Mouse (Mus musculus) heart, embryonic 16.5 days (tissue): ENCODE measurements around the gene Tsr1. TPM values are rescaled to one million over a fixed set of nuclear protein-coding genes. Genes with fewer than 3 reads are reported as not detected.

ENCODE experiments used
- ATAC-seq: fragments of 200-750 bp; cut with Nextera tagmentation; replicated peaks from 2 replicates; pipeline ENCODE4 v1.8.0; 2017; ENCODE audit warnings: moderate number of reproducible peaks; ENCODE audit not compliant: insufficient read depth, low FRiP score; ENCODE audit errors: extremely low read depth
- H3K27ac ChIP-seq: fragments of 300-500 bp; sonication (generic); 2 replicates; pipeline ENCODE4 v1.5.1; 2014; ENCODE audit warnings: mild to moderate bottlenecking, low read length, control low read depth, moderate library complexity
- H3K27me3 ChIP-seq: fragments of 300-500 bp; sonication (generic); 2 replicates; pipeline ENCODE4 v1.6.1; 2014; ENCODE audit warnings: low read length, mixed read lengths; ENCODE audit not compliant: control insufficient read depth, insufficient read depth
- H3K36me3 ChIP-seq: fragments of 300-500 bp; sonication (generic); 2 replicates; pipeline ENCODE4 v1.6.1; 2014; ENCODE audit not compliant: control insufficient read depth, insufficient read depth
- H3K4me1 ChIP-seq: fragments of 300-500 bp; sonication (generic); 2 replicates; pipeline ENCODE4 v1.6.1; 2014; ENCODE audit warnings: low read length, mixed read lengths; ENCODE audit not compliant: control insufficient read depth, insufficient read depth
- H3K4me2 ChIP-seq: fragments of 300-500 bp; sonication (generic); 2 replicates; pipeline ENCODE4 v1.6.1; 2014; ENCODE audit warnings: low read depth, mild to moderate bottlenecking, control low read depth, low read length
- H3K4me3 ChIP-seq: fragments of 300-500 bp; sonication (generic); 2 replicates; pipeline ENCODE4 v1.5.1; 2014; ENCODE audit warnings: mild to moderate bottlenecking, control low read depth, low read length
- H3K9ac ChIP-seq: fragments of 300-500 bp; sonication (generic); 2 replicates; pipeline ENCODE4 v1.6.1; 2014; ENCODE audit warnings: low read length, control low read depth
- H3K9me3 ChIP-seq: fragments of 300-500 bp; sonication (generic); replicated peaks from 2 replicates; pipeline ENCODE4 v1.6.1; 2016; ENCODE audit warnings: low read length; ENCODE audit not compliant: control insufficient read depth
- WGBS: fragments of 180-500 bp; shearing (Covaris S2); extraction: QIAGEN DNeasy Blood & Tissue Kit; methylation state at CpG from one replicate; pipeline ENCODE4 v1.1.7; 2014; 5-methylcytosine and 5-hydroxymethylcytosine counted together
- polyA plus RNA-seq: library from polyadenylated mRNA; unstranded; fragments of >200 nt; fragmentation: Nextera tagmentation; extraction: Ambion mirVana; gene quantifications from 2 replicates; pipeline ENCODE4 v1.2.1, GENCODE M21; 2015

The Tsr1 gene
- 24.7 and 25.2 TPM in 2 replicates for polyA plus RNA-seq

- no peaks in the 10 kb centered on the region for H3K9me3 ChIP-seq
- peaks cover 8% of the 10 kb centered on the region for H3K4me1 ChIP-seq
- peak within 1 kb of the TSS; percentile 88 for H3K27ac ChIP-seq
- WGBS, result under 1% methylated on average over 54 of the region's 54 CpGs
- H3K36me3 ChIP-seq, result peaks cover 28% of the 10 kb centered on the region
- peak within 1 kb of the TSS; percentile 93 for H3K4me3 ChIP-seq
- peak; percentile 83 for ATAC-seq
- H3K9ac ChIP-seq, result peak within 1 kb of the TSS; percentile 85
- H3K4me2 ChIP-seq, result peak within 1 kb of the TSS; percentile 98
- no peaks in the 10 kb centered on the region for H3K27me3 ChIP-seq
Observed at GRCm38 (mm10) chr11:74897678-74898516, at the start of gene Tsr1. TSS of gene Tsr1 (plus strand) at chr11:74898071.

DNA sequence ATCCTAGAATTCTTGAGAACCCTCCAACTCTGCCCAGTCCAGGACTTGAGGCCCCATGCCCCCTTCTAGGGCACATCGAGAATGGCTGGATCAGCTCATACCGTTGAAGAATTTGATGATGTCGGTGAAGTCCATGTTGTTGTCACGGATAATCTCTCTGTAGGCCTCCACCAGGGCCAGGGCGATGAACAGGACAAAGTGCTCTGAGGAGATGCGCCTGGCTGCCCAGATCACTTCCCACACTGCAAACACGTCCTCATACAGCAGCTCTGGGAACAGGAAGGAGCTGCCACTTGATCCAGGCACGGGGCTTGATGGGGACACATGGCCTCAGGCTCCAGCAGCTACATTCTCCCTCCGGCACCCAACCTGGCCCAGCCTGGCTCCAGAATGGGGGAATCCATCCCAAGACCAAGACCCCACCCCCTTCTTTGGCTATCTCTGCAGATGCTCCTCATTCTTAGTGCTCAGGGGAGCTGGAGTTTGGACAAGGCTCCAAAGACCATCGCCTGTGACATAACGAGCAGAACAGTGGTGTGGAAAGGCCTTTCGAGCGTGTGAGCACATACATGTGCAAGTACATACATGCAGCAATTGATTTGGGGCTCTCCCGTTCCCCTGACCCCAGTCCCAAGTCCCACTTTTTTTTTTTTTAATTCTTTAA lies 46.7 kb upstream of the Tsr1 start:
- Histone ChIP-seq H3K4me1 (peaks cover 16% of the 10 kb centered on the region), H3K9me3 (no peaks in the 10 kb centered on the region), H3K4me3 (no peak overlapping the region), H3K36me3 (no peaks in the 10 kb centered on the region), H3K9ac (no peak overlapping the region), H3K27me3 (no peaks in the 10 kb centered on the region), H3K4me2 (no peak overlapping the region), H3K27ac (no peak overlapping the region)
- 70% methylated on average over 14 of the region's 14 CpGs for WGBS
- no peak for ATAC-seq

GRCm38 (mm10) chr11:74857756-74858155 lies 40.1 kb upstream of the Tsr1 start:
- Histone ChIP-seq H3K27me3 (no peaks in the 10 kb centered on the region), H3K36me3 (0 out of 2 replicates have a peak, but pooled peaks cover 2% of the 10 kb centered on the region), H3K4me3 (no peak overlapping the region), H3K4me2 (no peak overlapping the region), H3K9ac (no peak overlapping the region), H3K4me1 (no peaks in the 10 kb centered on the region), H3K9me3 (no peaks in the 10 kb centered on the region), H3K27ac (no peak overlapping the region)
- 84% methylated on average over 9 of the region's 9 CpGs for WGBS
- ATAC-seq, result no peak

- WGBS, result 65% methylated on average over 5 of the region's 5 CpGs
- H3K4me1 ChIP-seq, result peaks cover 19% of the 10 kb centered on the region
- no peak overlapping the region for H3K4me3 ChIP-seq
- H3K9ac ChIP-seq, result no peak overlapping the region
- ATAC-seq, result no peak
- H3K36me3 ChIP-seq, result 0 out of 2 replicates have a peak, but pooled peaks cover 2% of the 10 kb centered on the region
- no peak overlapping the region for H3K27ac ChIP-seq
- H3K27me3 ChIP-seq, result no peaks in the 10 kb centered on the region
- no peak overlapping the region for H3K4me2 ChIP-seq
- H3K9me3 ChIP-seq, result no peaks in the 10 kb centered on the region
Observed at GRCm38 (mm10) chr11:74862129-74862528, 35.7 kb upstream of the Tsr1 start.

- WGBS, result 23% methylated on average over 11 of the region's 11 CpGs
- 0 out of 2 replicates have a peak, but pooled peaks have one; percentile 23 for ATAC-seq
Observed at GRCm38 (mm10) chr11:74863471-74863870, 34.4 kb upstream of the Tsr1 start.

GRCm38 (mm10) chr11:74864421-74864820 lies 33.5 kb upstream of the Tsr1 start:
- H3K36me3 ChIP-seq, result peaks cover 2% of the 10 kb centered on the region; the same call in 1 of the 2 replicates
- H3K4me3 ChIP-seq, result no peak overlapping the region
- H3K9me3 ChIP-seq, result no peaks in the 10 kb centered on the region
- peaks cover 19% of the 10 kb centered on the region for H3K4me1 ChIP-seq
- peak overlapping the region; percentile 3; the same call in 1 of the 2 replicates for H3K27ac ChIP-seq
- no peaks in the 10 kb centered on the region for H3K27me3 ChIP-seq
- no peak for ATAC-seq
- WGBS, result 78% methylated on average over 9 of the region's 9 CpGs
- H3K4me2 ChIP-seq, result no peak overlapping the region
- H3K9ac ChIP-seq, result no peak overlapping the region

More at GRCm38 (mm10) chr11:74863471-74863870, 34.4 kb upstream of the Tsr1 start:
- Histone ChIP-seq H3K9me3 (no peaks in the 10 kb centered on the region), H3K9ac (no peak overlapping the region), H3K27ac (no peak overlapping the region), H3K4me2 (no peak overlapping the region; the same call in 1 of the 2 replicates), H3K4me1 (peaks cover 19% of the 10 kb centered on the region), H3K36me3 (peaks cover 4% of the 10 kb centered on the region; the same call in 1 of the 2 replicates), H3K27me3 (no peaks in the 10 kb centered on the region), H3K4me3 (no peak overlapping the region)

DNA sequence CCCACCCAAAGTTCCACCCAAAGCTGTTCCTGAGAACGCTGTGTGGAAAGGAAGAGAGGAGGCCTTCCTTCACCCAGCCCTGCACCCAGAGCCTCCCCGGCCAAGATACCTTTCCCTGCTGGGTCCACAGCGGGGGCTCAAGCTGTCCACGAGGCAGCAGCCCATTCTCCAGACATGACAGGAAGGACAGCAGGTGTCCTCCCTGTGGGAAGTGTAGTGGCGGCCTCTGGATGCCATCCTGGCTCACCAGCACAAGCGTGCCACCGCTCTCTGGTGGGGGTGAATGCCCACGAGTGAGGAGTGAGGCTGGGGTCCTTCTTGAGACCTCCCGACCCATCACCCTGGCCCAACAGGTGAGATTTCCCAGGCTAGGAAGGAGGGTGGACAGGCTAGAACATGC lies 32.6 kb upstream of the Tsr1 start:
- H3K4me1 ChIP-seq, result peaks cover 19% of the 10 kb centered on the region
- H3K36me3 ChIP-seq, result peaks cover 2% of the 10 kb centered on the region; the same call in 1 of the 2 replicates
- no peaks in the 10 kb centered on the region for H3K9me3 ChIP-seq
- no peak overlapping the region for H3K4me3 ChIP-seq
- H3K27me3 ChIP-seq, result no peaks in the 10 kb centered on the region
- H3K27ac ChIP-seq, result no peak overlapping the region
- no peak overlapping the region for H3K9ac ChIP-seq
- H3K4me2 ChIP-seq, result no peak overlapping the region
- no peak for ATAC-seq
- 82% methylated on average over 9 of the region's 9 CpGs for WGBS

GRCm38 (mm10) chr11:74866640-74867039 lies 31.2 kb upstream of the Tsr1 start:
- no peak overlapping the region for H3K27ac ChIP-seq
- 67% methylated on average over 4 of the region's 4 CpGs for WGBS
- no peaks in the 10 kb centered on the region for H3K9me3 ChIP-seq
- peaks cover 2% of the 10 kb centered on the region; the same call in 1 of the 2 replicates for H3K36me3 ChIP-seq
- ATAC-seq, result peak; percentile 25; the same call in 1 of the 2 replicates
- H3K9ac ChIP-seq, result no peak overlapping the region
- peaks cover 19% of the 10 kb centered on the region for H3K4me1 ChIP-seq
- H3K27me3 ChIP-seq, result no peaks in the 10 kb centered on the region
- H3K4me3 ChIP-seq, result no peak overlapping the region
- H3K4me2 ChIP-seq, result no peak overlapping the region

- H3K36me3 ChIP-seq, result peaks cover 2% of the 10 kb centered on the region; the same call in 1 of the 2 replicates
- no peaks in the 10 kb centered on the region for H3K9me3 ChIP-seq
- WGBS, result 72% methylated on average over 2 of the region's 2 CpGs
- H3K27me3 ChIP-seq, result no peaks in the 10 kb centered on the region
- H3K4me2 ChIP-seq, result no peak overlapping the region
- H3K9ac ChIP-seq, result no peak overlapping the region
- H3K4me1 ChIP-seq, result peaks cover 19% of the 10 kb centered on the region
- no peak overlapping the region for H3K27ac ChIP-seq
- no peak overlapping the region for H3K4me3 ChIP-seq
- no peak for ATAC-seq
Observed at GRCm38 (mm10) chr11:74867181-74867580, 30.7 kb upstream of the Tsr1 start.
